Mouse (Mus musculus) bone marrow macrophage, adult 2 months (primary cell): ENCODE measurements around the gene Mapt. TPM values are rescaled to one million over a fixed set of nuclear protein-coding genes. Genes with fewer than 3 reads are reported as not detected.
A peak's percentile ranks its signal among the peaks of the same experiment; 100 is the strongest.

Source experiments
- H3K27ac ChIP-seq: 2 replicates; pipeline ENCODE4 v1.5.1; 2012; ENCODE audit warnings: low read depth, low read length; ENCODE audit not compliant: insufficient read depth
- H3K4me1 ChIP-seq: 2 replicates; pipeline ENCODE4 v1.6.1; 2012; ENCODE audit warnings: low read length; ENCODE audit not compliant: control insufficient read depth, insufficient read depth
- H3K4me3 ChIP-seq: 2 replicates; pipeline ENCODE4 v1.5.1; 2012; ENCODE audit warnings: mild to moderate bottlenecking, low read length, moderate library complexity; ENCODE audit not compliant: insufficient read depth
- CTCF ChIP-seq: IDR thresholded peaks from 2 replicates; pipeline ENCODE4 v1.5.1; 2012; ENCODE audit warnings: low read depth, mild to moderate bottlenecking, low read length, moderate library complexity
- POLR2A ChIP-seq: IDR thresholded peaks from 2 replicates; pipeline ENCODE4 v1.6.1; 2012; ENCODE audit warnings: mild to moderate bottlenecking, low read depth, low read length, borderline replicate concordance
- polyA plus RNA-seq: library from polyadenylated mRNA; stranded (reverse); fragments of >200 nt; gene quantifications from 2 replicates; pipeline ENCODE4 v1.2.4, GENCODE M21; 2012; ENCODE audit not compliant: missing spikeins, insufficient read depth, insufficient read length

Mapt gene
- not detected in 2 replicates for polyA plus RNA-seq

DNA sequence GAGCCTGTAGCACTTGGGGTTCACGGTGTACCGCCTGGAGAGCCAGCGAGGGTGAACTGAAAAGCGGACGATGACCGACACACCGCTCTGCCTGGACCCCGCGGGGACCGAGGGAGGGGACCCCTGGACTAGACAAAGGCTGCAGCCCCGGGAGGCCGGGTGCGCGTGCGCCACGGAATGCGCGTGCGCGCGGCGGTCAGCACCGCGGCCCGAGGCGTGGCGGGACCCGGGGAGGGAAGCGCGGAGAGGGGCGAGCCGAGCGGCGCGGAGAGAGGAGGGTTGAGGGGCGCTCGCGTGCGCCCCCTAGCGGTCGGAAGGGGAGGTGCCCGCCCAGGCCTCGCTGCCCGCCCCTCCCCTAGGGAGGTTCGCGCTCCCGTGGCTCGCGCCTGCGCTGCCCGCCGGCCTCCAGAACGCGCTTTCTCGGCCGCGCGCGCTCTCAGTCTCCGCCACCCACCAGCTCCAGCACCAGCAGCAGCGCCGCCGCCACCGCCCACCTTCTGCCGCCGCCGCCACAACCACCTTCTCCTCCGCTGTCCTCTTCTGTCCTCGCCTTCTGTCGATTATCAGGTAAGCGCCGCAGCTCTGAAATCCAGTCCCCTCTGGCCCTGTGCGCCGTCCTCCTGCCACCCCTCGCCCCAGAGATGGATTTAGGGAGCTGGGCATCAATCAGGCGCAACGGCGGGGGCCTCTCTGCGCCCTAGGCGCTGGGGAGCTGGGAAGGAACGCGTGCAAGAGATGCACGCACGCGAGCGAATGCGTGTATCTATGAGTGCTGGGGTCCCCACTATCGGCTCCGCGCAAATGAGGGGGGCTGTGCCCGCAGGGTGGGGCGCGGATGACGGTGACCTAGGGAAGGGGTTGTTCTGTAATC, at the start of gene Mapt:
Gene Mapt, plus strand, starts transcription at position 350 of the 871 bp plus-strand sequence.
- TF ChIP-seq CTCF = peak; percentile 34; the same call in 1 of the 2 replicates
- TF ChIP-seq POLR2A = no peak
- peak within 1 kb of the TSS; percentile 64 for H3K4me3 ChIP-seq
- peaks cover 5% of the 10 kb centered on the region; the same call in 1 of the 2 replicates for H3K4me1 ChIP-seq
- no peak within 1 kb of the TSS for H3K27ac ChIP-seq

DNA sequence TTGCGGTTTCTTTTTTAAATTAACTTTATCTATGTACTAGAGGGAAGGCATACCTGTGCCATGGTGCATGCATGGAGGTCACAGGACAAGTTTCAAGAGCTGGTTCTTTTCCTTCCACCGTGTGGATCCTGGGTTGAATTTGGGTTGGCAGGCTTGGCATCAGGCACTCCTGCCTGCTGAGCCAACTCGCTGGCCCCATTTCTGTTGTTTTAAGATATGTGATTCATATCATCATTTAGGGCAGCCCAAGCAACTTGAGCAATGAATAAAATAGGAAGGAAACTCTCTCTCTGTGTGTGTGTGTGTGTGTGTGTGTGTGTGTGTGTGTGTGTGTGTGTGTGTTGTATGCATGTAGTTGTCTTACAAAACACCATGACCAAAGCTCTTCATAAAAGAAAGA, 49.0 kb upstream of the Mapt start:
- Histone ChIP-seq H3K4me1 (no peaks in the 10 kb centered on the region), H3K27ac (no peak overlapping the region), H3K4me3 (no peak overlapping the region)
- TF ChIP-seq CTCF = no peak
- no peak for TF ChIP-seq POLR2A

DNA sequence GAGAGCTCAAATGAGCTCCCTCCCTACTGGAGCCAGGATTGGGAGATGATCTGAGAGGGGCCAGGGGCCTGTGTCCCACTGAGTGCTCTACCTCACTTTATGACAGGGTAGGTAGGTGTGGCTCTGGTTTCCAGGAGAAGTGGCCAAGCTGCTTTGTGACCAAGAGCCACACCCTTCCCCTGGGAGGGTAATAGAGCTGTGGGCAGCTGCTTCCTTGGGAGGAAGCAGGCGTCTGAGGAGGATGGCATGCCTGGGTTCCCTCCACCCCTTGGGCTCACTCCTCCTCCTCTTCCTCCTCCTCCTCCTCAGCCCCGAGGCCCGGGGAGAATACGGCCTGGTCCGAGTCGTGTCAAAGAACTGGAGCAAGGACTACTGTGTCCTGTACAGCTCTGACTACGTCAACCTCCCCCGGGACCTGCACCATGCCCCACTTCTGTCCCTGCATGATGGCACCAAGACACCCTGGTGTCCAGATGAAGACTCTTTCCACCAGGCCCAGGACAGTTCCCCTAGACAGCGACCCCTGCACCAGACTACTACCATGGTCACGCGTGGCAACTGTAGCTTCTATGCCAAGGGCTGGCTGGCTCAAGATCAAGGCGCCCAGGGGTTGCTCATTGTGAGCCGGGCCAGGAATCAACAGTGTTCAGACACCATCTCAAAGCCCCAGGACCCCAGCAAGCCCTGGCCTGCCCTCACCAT, 44.9 kb upstream of the Mapt start, which contains the start of gene Sppl2c:
Gene Sppl2c, plus strand, starts transcription at position 193 of the 702 bp plus-strand sequence.
- no peak within 1 kb of the TSS for H3K4me3 ChIP-seq
- no peak within 1 kb of the TSS for H3K27ac ChIP-seq
- TF ChIP-seq CTCF (no peak), POLR2A (no peak)
- H3K4me1 ChIP-seq = no peaks in the 10 kb centered on the region

DNA sequence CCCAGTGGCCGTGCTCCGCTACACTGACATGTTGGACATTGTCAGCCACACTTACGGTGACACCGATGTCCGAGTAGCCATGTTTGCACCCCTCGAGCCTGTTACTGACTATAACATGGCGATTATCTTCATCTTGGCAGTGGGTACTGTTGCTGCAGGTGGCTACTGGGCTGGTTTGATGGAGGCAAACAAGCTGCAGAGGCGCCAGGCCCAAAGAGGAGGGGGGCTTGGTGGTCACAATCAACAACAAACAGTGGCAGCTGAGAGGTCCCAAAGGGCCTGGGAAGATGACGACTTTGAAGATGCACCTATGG, 44.4 kb upstream of the Mapt start:
- Histone ChIP-seq H3K27ac (no peak overlapping the region), H3K4me3 (no peak overlapping the region), H3K4me1 (no peaks in the 10 kb centered on the region)
- no peak for TF ChIP-seq CTCF
- TF ChIP-seq POLR2A = no peak

DNA sequence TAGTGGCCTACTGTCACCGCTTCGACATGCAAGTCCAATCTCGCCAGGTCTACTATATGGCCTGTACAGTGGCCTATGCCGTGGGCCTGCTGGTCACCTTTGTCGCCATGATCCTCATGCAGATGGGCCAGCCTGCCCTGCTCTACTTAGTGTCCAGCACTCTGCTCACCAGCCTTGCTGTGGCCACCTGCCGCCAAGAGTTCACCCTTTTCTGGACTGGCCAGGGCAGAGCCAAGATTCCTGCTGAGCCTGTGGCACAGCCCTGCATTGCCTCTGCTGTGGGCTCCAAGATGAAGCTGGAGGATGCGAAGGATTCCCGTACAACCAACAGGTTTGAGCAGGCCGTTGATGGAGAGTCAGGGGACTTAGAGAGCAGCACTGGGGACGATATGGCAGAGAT, 43.4 kb upstream of the Mapt start:
- Histone ChIP-seq H3K4me1 (no peaks in the 10 kb centered on the region), H3K27ac (no peak overlapping the region), H3K4me3 (no peak overlapping the region)
- TF ChIP-seq CTCF (no peak), POLR2A (no peak)

DNA sequence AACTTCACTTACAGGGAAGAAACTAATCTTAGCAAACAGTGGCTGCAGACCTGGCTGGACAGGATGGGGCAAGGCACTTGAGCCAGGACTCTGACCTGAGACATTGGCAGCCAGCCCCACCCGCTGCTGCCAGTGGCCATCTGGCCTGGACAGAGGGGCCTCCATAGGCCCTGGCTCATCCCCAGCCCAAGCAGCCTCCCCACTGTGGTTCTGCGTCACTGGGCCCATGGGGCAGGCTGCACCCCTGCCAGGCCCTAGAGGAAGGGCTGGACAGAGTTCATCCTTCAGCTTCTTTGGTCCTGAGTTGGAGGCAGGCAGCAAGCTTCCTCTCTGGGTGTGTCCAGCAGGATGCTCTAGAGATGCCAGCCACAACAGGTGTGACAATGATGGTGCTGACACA, 41.2 kb upstream of the Mapt start:
- Histone ChIP-seq H3K27ac (no peak overlapping the region), H3K4me3 (no peak overlapping the region), H3K4me1 (no peaks in the 10 kb centered on the region)
- TF ChIP-seq CTCF = no peak
- no peak for TF ChIP-seq POLR2A

DNA sequence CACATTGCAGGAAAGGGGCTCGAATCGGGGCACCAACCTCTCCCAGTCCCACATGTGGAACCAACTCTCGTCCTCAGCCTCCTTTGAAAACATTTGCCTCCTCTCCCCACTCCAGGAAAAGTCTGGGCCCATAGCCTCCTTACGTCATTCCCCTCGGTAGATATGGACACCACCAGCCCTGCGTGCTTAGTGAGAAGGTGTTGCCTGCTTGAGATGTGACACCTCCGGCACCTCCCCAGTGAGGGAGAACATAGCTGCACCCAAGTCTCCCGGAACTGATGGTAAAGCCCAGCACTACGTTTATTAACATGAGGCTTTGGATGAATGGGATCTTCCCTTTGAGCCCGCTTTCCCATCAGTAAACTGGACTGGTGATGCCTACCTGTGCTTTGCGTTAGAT, 35.8 kb upstream of the Mapt start:
- no peak overlapping the region for H3K27ac ChIP-seq
- H3K4me1 ChIP-seq = no peaks in the 10 kb centered on the region
- no peak overlapping the region for H3K4me3 ChIP-seq
- TF ChIP-seq CTCF (no peak), POLR2A (no peak)

DNA sequence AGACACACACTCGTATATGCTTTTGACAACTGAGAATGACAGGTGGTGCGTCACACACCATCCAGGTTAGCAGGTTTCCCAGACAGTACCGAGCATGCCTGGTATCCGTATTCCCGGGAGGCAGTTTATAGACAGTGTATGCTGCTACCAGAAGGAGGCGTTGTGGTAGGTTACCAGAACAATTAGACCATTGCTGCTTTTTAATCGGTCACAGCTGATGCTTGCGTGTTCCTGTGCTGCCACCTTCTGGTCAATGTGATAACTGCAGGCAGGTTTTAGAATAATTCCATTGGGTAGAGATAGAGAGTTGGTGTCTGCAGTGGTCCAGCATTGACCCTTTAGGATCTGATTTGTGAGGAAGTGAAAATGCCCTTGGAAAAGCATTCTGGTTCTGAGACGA, 35.4 kb upstream of the Mapt start:
- Histone ChIP-seq H3K4me3 (no peak overlapping the region), H3K4me1 (no peaks in the 10 kb centered on the region), H3K27ac (no peak overlapping the region)
- TF ChIP-seq CTCF (peak; percentile 57), POLR2A (no peak)

DNA sequence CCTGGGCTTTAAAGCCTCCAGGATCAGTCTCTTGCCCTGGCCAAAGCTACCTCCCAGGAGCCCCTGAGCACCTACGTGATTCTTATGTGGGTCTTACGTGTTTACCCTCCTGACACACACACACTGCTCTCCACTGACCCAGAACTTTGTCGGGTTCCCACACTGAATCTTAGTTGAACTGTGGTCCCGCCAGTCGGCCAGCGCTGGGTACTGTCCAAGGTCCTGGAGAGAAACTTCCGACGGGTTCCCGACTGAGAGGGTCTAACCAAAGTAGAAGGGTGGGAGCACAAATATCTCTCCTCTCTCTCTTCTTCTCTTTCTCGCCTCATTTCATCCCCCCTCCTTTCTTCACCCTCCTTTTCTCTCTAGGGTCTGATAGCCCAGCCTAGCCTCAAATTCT, 33.3 kb upstream of the Mapt start:
- TF ChIP-seq CTCF (no peak), POLR2A (no peak)
- Histone ChIP-seq H3K27ac (no peak overlapping the region), H3K4me1 (no peaks in the 10 kb centered on the region), H3K4me3 (no peak overlapping the region)

DNA sequence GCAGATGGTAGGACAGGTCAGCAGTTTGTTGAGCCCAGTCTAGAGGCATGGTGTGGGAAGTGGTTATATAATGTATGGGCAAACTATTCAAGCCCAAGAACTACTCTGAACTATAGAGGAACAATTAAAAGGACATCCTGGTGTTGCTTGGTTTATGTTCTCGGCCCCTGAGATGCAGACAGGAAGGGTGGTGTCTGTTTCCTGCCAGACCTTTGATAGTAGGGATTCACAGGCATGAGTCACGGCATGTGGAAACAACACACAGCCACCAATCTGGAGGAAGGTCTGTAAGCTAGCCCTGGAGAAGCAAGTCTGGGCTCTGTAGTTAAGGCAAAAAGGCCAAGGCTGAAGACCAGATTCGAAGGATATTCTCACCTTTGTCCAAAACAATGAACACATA, 27.9 kb upstream of the Mapt start:
- TF ChIP-seq POLR2A (no peak), CTCF (no peak)
- Histone ChIP-seq H3K27ac (no peak overlapping the region), H3K4me3 (no peak overlapping the region), H3K4me1 (no peaks in the 10 kb centered on the region)
